Mouse (Mus musculus) liver, adult (tissue): ENCODE measurements around the gene Slc35e3.

Source experiments
- GATA4 ChIP-seq: IDR thresholded peaks from 2 replicates; pipeline ENCODE4 v1.6.1; 2014; ENCODE audit warnings: mild to moderate bottlenecking, low read length; ENCODE audit not compliant: insufficient replicate concordance

Gene Slc35e3

GRCm38 (mm10) chr10:117770286-117771130 lies 24.3 kb upstream of the Slc35e3 start:
- no peak for TF ChIP-seq GATA4

DNA sequence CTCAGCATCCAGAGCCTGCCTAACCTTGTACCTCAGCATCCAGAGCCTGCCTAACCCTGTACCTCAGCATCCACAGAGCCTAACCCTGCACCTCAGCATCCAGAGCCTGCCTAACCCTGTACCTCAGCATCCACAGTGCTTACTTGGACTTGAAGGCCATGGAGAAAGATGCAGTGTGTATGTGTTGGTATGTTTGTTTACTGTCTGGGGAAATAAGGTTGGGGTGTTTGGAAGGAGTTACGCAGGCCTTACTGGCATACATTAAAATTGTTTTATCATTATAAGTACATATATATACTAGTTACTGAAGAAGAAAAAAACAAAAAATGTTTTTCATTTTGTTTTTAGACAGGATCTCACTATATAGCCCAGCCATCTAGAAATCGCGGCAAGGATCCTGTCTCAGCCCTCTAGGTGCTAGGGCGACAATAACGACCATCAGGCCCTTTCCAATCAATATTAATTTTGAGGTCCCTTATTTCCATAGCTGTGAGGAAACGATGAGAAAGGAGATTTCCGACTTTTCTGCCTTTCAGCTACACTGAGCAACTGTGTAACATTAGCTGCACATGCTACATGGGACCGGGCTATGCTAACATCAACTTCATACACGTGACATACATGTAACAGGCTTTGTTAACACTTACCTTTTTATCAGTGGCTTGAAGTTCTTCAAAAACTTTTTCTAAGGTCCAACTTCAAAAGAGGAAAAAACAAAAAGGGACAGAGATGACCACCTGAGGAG lies 23.5 kb upstream of the Slc35e3 start:
- no peak for TF ChIP-seq GATA4

DNA sequence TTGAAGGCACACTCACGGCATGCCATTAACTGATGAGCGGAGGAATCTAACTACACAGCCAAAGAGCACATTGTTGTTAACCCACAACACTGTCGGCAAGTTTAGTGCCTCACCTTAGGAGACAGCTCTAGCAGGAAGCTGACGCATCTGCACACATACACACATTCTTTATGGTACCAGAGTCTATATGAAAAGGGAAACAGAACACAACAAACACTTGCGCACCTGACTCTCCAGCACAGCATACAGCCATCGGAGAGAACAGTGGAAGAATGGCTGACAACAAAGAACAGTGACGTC lies 21.9 kb upstream of the Slc35e3 start:
- TF ChIP-seq GATA4, result no peak

- TF ChIP-seq GATA4, result no peak
Observed at GRCm38 (mm10) chr10:117767286-117768140, 21.3 kb upstream of the Slc35e3 start.

DNA sequence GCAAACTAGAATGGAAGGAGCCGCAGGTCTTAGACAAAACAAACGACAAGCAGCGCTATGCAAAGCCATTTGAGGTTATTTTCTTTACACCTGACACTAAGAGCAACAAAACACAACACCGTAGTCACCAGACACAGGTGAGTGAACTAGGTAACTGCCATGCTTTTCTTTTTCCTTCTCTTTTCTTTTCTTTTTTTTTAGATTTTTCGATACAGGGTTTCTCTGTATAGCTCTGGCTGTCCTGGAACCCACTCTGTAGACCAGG lies 20.7 kb upstream of the Slc35e3 start:
- no peak for TF ChIP-seq GATA4

- no peak for TF ChIP-seq GATA4
Observed at GRCm38 (mm10) chr10:117766111-117766895, 20.1 kb upstream of the Slc35e3 start.

DNA sequence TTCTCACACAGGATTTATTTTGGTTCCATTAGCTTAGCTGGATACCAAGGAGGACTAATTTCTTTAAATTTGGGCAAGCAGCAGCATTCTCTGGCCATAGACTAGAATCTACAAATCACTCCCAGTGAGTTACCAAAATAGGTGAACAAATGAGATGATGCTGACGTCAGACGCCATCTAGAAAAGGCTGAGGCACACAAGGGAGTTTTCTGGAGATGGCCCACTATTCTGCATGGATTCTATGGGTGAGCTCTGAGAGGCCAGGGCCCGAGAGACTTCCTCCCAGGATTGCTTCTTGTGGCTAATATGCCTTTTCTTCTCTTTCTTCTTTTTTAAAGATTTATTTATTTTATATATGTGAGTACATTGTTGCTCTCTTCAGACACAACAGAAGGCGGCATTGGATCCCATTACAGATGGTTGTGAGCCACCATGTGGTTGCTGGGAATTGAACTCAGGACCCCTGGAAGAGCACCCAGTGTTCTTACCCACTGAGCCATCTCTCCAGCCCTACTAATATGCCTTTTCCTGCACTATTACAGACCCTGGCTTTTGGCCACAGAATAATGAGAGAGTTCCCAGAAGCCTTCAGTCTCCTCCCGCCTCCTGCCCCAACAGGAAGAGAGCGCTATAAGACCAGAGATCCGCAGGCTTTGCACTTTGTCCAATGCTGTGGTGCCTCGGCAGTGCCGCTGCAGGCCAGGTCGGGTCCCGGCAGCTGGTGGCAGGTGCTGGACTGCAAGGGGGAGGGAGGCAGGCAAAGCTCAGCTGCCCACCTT lies 19.1 kb upstream of the Slc35e3 start:
- no peak for TF ChIP-seq GATA4

DNA sequence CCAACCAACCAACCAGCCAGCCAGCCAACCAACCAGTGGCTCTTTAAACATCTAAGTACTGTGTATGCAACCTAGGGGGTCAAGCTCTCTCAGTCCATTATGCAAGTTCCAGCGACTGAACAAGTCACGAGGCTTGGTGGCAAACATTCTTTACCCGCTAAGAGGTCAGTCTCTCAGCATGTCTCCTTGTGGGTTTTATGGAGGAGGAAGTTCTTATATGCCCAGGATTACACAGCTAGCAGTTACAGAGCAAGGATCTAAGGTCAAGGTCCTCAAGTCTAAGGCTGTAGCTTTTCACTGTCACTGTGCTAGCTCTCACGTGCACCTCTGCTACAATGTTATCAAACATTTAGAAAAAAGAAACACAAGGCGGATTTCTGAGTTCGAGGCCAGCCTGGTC lies 18.4 kb upstream of the Slc35e3 start:
- TF ChIP-seq GATA4, result no peak

DNA sequence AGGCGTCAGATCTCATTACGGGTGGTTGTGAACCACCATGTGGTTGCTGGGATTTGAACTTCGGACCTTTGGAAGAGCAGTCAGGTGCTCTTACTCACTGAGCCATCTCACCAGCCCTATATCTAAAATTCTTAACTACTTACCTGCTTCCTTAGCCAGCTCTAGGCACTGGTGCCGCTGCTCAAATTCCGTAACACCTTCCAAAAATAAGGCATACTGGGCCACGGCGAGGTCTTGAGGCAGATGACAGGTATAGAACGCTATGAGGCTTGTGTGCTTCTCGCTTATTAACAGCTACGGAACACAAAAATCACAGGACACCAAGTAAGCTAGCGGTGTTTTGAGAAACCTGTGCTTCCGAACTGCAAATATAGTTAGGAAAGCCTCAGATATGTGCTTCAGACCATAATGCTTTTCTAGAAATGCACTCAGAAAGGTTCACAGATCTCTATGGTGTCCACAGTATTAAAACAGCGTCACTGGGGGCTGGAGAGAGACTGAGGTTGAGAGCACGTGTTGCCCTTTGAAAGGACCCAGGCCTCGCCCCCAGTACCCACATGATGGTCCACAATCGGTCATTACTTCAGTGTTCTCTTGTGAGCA lies 17.5 kb upstream of the Slc35e3 start:
- no peak for TF ChIP-seq GATA4

DNA sequence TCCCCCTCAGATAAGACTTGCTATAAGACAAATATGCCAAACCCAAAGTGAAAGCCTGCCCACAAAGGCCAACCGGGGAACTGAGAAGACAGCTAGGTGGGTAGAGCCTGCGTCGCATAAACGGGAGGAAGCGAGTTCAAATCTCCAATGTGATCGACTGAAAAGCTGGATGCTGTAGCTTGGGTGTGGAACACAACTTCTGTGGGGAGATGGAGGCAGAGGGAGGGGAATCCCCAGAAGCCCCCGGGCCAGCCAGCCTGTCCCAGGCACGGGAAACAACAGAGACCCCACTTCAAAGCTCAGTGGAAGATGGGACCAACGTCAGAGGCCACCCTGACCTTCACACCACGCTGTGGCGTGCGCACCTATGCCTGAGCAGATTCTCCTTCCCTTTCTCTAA lies 16.8 kb upstream of the Slc35e3 start:
- no peak for TF ChIP-seq GATA4

GRCm38 (mm10) chr10:117762281-117762830 lies 16.2 kb upstream of the Slc35e3 start:
- TF ChIP-seq GATA4, result no peak

- no peak for TF ChIP-seq GATA4
Observed at GRCm38 (mm10) chr10:117761551-117761950, 15.4 kb upstream of the Slc35e3 start.

GRCm38 (mm10) chr10:117760831-117761335 lies 14.7 kb upstream of the Slc35e3 start:
- no peak for TF ChIP-seq GATA4

GRCm38 (mm10) chr10:117759844-117760630 lies 13.9 kb upstream of the Slc35e3 start:
- TF ChIP-seq GATA4, result no peak
